Mouse (Mus musculus) ES-E14 (cell line): ENCODE results near the gene Edil3. TPM values are rescaled to one million over a fixed set of nuclear protein-coding genes. Genes with fewer than 3 reads are reported as not detected.

Experiments
- DNase-seq: peaks from one replicate; pipeline ENCODE4 v3.0.0-alpha.2; 2013; ENCODE audit warnings: low read depth, low spot score
- H3K27ac ChIP-seq: 2 replicates; pipeline ENCODE4 v1.5.1; 2012; ENCODE audit warnings: low read depth, mild to moderate bottlenecking, low read length, moderate library complexity, mixed read lengths; ENCODE audit not compliant: poor library complexity, insufficient read depth, severe bottlenecking
- H3K36me3 ChIP-seq: 2 replicates; pipeline ENCODE4 v1.6.1; 2012; ENCODE audit warnings: mild to moderate bottlenecking, low read length, moderate library complexity, mixed read lengths; ENCODE audit not compliant: control insufficient read depth, poor library complexity, insufficient read depth, severe bottlenecking
- H3K4me1 ChIP-seq, 2 experiments: fragments of 150-350 bp in 1 of 2; sonication (generic) in 1 of 2; 2 replicates each; pipeline ENCODE4 v1.6.1; 2012; ENCODE audit warnings: low read length in 2 of 2, mild to moderate bottlenecking in 1 of 2, mixed read lengths in 1 of 2; ENCODE audit not compliant: control insufficient read depth in 2 of 2, insufficient read depth in 2 of 2, poor library complexity in 1 of 2
- H3K4me3 ChIP-seq, 2 experiments: fragments of 150-350 bp in 1 of 2; sonication (generic) in 1 of 2; 2 replicates each; pipeline ENCODE4 v1.5.1; 2012; ENCODE audit warnings: low read length in 2 of 2, low read depth in 1 of 2, mild to moderate bottlenecking in 1 of 2, mixed read lengths in 1 of 2; ENCODE audit not compliant: insufficient read depth in 1 of 2, poor library complexity in 1 of 2, severe bottlenecking in 1 of 2
- H3K9ac ChIP-seq: 2 replicates; pipeline ENCODE4 v1.6.1; 2012; ENCODE audit warnings: low read depth, mild to moderate bottlenecking, low read length, mixed read lengths; ENCODE audit not compliant: poor library complexity, insufficient read depth, severe bottlenecking
- H3K9me3 ChIP-seq: fragments of 150-350 bp; sonication (generic); 2 replicates; pipeline ENCODE4 v1.6.1; 2012; ENCODE audit warnings: low read depth, mild to moderate bottlenecking, low read length; ENCODE audit not compliant: control insufficient read depth, insufficient read depth
- CHD2 ChIP-seq: IDR thresholded peaks from 2 replicates; pipeline ENCODE4 v1.6.1; 2014; ENCODE audit warnings: mild to moderate bottlenecking, low read depth, low read length, inconsistent platforms
- HCFC1 ChIP-seq: IDR thresholded peaks from 2 replicates; pipeline ENCODE4 v1.6.1; 2012; ENCODE audit warnings: low read length, inconsistent platforms, borderline replicate concordance; ENCODE audit not compliant: insufficient read depth
- MAFK ChIP-seq: IDR thresholded peaks from 2 replicates; pipeline ENCODE4 v1.6.1; 2014; ENCODE audit warnings: mild to moderate bottlenecking, low read depth, low read length, inconsistent platforms; ENCODE audit not compliant: insufficient read depth
- ZC3H11A ChIP-seq: IDR thresholded peaks from 2 replicates; pipeline ENCODE4 v1.6.1; 2012; ENCODE audit warnings: low read depth, mild to moderate bottlenecking, inconsistent platforms, low read length, borderline replicate concordance
- ZNF384 ChIP-seq: IDR thresholded peaks from 2 replicates; pipeline ENCODE4 v1.6.1; 2012; ENCODE audit warnings: low read depth, low read length, inconsistent platforms
- in situ Hi-C, 2 experiments: fragments of 600-800 bp; cut with MboI; formaldehyde crosslinking; loops; one replicate each; pipeline ENCODE4 v1.15.1; 2025; ENCODE audit warnings: low sequenced_read_pairs in 2 of 2, inconsistent platforms in 1 of 2; ENCODE audit not compliant: unreplicated experiment in 2 of 2
- total RNA-seq: library from RNA; depleted of rRNA; stranded (reverse); fragments of 300-350 nt; gene quantifications from 2 replicates; pipeline ENCODE4 v1.2.3, GENCODE M21; 2012

Gene Edil3
- total RNA-seq, 1 experiment = 0.89 TPM

DNA sequence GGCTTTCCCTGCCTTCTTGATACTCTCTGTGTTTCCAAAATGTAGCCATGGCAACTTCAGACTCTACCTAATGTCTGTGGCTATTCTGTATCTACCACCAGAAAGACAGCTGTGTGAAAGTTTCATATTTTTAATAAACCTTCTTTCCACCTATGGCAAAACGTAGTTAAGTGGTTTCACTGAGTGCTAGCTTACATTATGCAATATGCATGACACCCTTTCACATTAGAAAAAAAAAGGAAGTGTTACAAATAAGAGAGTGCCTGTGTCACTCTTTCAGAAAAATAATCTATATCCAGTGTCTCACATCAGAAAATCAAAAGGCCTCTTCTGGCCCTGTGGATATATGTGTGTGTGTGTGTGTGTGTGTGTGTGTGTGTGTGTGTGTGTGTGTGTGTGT lies 346.7 kb downstream of the Edil3 start:
- Histone ChIP-seq H3K4me3 (no peak overlapping the region), H3K9me3 (no peaks in the 10 kb centered on the region), H3K9ac (no peak overlapping the region), H3K4me1 (no peaks in the 10 kb centered on the region), H3K36me3 (no peaks in the 10 kb centered on the region), H3K27ac (no peak overlapping the region)
- TF ChIP-seq HCFC1 = no peak
- in situ Hi-C loops = no loop called here
- DNase-seq = no peak

DNA sequence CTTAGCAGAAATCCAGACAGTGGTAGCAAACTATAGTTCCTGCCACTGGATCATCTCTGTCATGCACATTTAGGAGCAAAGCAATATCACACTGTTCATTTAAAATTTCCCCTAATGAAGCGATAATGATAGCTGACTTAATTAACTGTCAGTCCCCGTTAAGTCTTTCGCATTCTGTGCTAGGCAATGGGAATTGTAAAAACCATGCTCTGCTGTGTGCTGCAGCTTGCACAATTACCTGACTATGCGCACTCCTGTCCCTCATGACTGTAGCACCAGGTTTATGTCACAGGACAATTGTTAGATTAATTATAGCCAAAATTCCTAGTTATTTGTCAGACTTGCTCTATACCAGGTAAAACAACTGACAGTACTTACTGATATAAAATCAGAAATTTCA lies 348.8 kb downstream of the Edil3 start:
- H3K27ac ChIP-seq = no peak overlapping the region
- no peaks in the 10 kb centered on the region for H3K36me3 ChIP-seq
- TF ChIP-seq ZC3H11A (no peak), HCFC1 (no peak), CHD2 (no peak), ZNF384 (no peak), MAFK (no peak)
- no peak overlapping the region for H3K4me3 ChIP-seq
- in situ Hi-C loops = no loop called here
- no peak for DNase-seq
- H3K9ac ChIP-seq = no peak overlapping the region
- H3K4me1 ChIP-seq = no peaks in the 10 kb centered on the region
- no peaks in the 10 kb centered on the region for H3K9me3 ChIP-seq

DNA sequence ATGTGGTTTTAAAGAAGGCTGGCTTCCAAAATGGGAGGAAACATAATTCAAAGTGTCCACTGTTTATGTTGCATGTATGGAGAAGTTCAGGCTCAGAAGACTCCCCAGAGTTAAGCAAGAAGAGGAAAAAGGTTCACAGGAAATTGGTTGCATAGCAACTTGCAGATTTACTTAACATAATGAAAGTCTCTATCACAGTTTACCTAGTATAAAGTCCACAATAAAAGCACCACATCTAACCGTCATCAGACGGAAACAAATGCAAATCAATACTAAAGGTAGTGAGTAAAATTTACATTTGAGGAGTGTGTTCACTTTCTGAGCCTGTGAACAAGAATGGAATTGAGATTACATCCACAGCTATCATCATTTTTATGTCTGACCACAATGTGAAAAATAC lies 353.9 kb downstream of the Edil3 start:
- in situ Hi-C loops = no loop called here
- H3K27ac ChIP-seq = no peak overlapping the region
- no peaks in the 10 kb centered on the region for H3K4me1 ChIP-seq
- no peaks in the 10 kb centered on the region for H3K9me3 ChIP-seq
- H3K36me3 ChIP-seq = no peaks in the 10 kb centered on the region
- H3K9ac ChIP-seq = no peak overlapping the region
- TF ChIP-seq CHD2 = no peak
- TF ChIP-seq MAFK = no peak
- no peak for TF ChIP-seq ZNF384
- TF ChIP-seq HCFC1 = no peak
- TF ChIP-seq ZC3H11A = no peak
- H3K4me3 ChIP-seq = no peak overlapping the region
- DNase-seq = no peak

DNA sequence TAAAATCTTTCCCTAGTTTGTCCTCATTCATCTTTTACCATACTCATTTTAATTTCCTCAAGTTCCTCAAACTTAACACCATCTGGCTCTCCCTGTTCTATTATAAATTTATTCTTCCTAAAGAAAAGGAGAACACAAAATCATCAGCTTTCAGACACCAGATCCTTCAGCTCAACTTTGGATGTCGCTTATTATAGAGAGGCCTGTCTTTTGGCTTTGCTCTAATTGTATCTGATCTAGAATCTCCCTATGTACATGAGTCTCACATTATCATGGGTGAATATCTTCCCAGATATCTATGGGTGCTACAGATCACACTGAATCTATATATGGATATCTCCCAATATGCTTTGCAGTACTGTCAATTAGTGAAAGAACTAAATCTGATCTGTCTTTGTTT lies 367.8 kb downstream of the Edil3 start:
- DNase-seq = no peak
- TF ChIP-seq CHD2 (no peak), MAFK (no peak), ZC3H11A (no peak), HCFC1 (no peak), ZNF384 (no peak)
- H3K36me3 ChIP-seq = no peaks in the 10 kb centered on the region
- in situ Hi-C loops = no loop called here
- no peak overlapping the region for H3K4me3 ChIP-seq
- no peak overlapping the region for H3K9ac ChIP-seq
- H3K9me3 ChIP-seq = no peaks in the 10 kb centered on the region
- no peaks in the 10 kb centered on the region for H3K4me1 ChIP-seq
- no peak overlapping the region for H3K27ac ChIP-seq

DNA sequence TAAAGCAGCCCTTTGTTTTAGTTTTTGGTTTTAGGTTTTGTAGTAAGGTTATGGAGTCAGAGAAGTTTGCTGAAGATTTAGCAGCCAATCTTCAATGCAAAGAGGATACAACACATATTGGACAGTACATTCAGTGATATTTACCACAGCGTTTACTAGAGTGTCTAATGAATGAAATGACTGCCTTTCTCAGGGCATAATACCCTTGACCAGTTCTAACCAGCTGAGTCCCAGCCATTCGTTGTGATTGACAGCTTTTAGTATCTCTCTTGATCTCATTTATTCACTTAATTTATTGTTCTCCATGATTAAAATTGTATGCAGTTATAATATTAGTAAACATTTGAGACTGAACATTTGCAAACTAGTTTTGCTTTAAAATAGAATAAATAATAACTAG lies 375.7 kb downstream of the Edil3 start:
- Histone ChIP-seq H3K4me1 (no peaks in the 10 kb centered on the region), H3K27ac (no peak overlapping the region), H3K9me3 (no peaks in the 10 kb centered on the region), H3K9ac (no peak overlapping the region), H3K36me3 (no peaks in the 10 kb centered on the region), H3K4me3 (no peak overlapping the region)
- in situ Hi-C loops = no loop called here
- no peak for TF ChIP-seq CHD2
- TF ChIP-seq ZC3H11A = no peak
- TF ChIP-seq ZNF384 = no peak
- no peak for TF ChIP-seq MAFK
- no peak for TF ChIP-seq HCFC1
- no peak for DNase-seq
